Mouse (Mus musculus) liver, embryonic 14.5 days (tissue): ENCODE data around the gene Gtpbp10. TPM values are rescaled to one million over a fixed set of nuclear protein-coding genes. Genes with fewer than 3 reads are reported as not detected.

Experiments
- ATAC-seq: fragments of 200-750 bp; cut with Nextera tagmentation; 2 replicates; pipeline ENCODE4 v1.8.0; 2017; ENCODE audit warnings: moderate number of reproducible peaks, mild to moderate bottlenecking, moderate library complexity; ENCODE audit not compliant: insufficient read depth
- DNase-seq, 3 experiments: peaks; one replicate each; pipeline ENCODE4 v3.0.0-alpha.2; 2012 to 2013; ENCODE audit warnings: low read depth in 3 of 3, low spot score in 3 of 3
- H3K27ac ChIP-seq: fragments of 300-500 bp; sonication (generic); 2 replicates; pipeline ENCODE4 v1.5.1; 2014; ENCODE audit warnings: moderate library complexity, mild to moderate bottlenecking, control low read depth, inconsistent platforms
- H3K27me3 ChIP-seq: fragments of 300-500 bp; sonication (generic); 2 replicates; pipeline ENCODE4 v1.6.1; 2014; ENCODE audit warnings: mild to moderate bottlenecking, low read length, moderate library complexity; ENCODE audit not compliant: control insufficient read depth, insufficient read depth
- H3K36me3 ChIP-seq: fragments of 300-500 bp; sonication (generic); replicated peaks from 2 replicates; pipeline ENCODE4 v1.6.1; 2014; ENCODE audit warnings: low read depth; ENCODE audit not compliant: control insufficient read depth, insufficient read depth
- H3K4me1 ChIP-seq, 2 experiments: fragments of 200-500 bp in 1 of 2; fragments of 300-500 bp in 1 of 2; sonication (generic) in 1 of 2; replicated peaks; 2 replicates each; pipeline ENCODE4 v1.6.1; 2012 to 2014; ENCODE audit warnings: antibody characterized with exemption in 1 of 2, inconsistent platforms in 1 of 2, low read length in 1 of 2; ENCODE audit not compliant: control insufficient read depth in 2 of 2, insufficient read depth in 2 of 2
- H3K4me2 ChIP-seq: fragments of 300-500 bp; sonication (generic); 2 replicates; pipeline ENCODE4 v1.6.1; 2014; ENCODE audit warnings: low read depth, mild to moderate bottlenecking, control low read depth, moderate library complexity
- H3K4me3 ChIP-seq, 2 experiments: fragments of 200-500 bp in 1 of 2; fragments of 300-500 bp in 1 of 2; sonication (generic) in 1 of 2; 2 replicates each; pipeline ENCODE4 v1.5.1; 2012 to 2014; ENCODE audit warnings: low read depth in 2 of 2, low read length in 2 of 2, mild to moderate bottlenecking in 2 of 2, control low read depth in 1 of 2, inconsistent platforms in 1 of 2, moderate library complexity in 1 of 2; ENCODE audit not compliant: insufficient read depth in 1 of 2
- H3K9ac ChIP-seq: fragments of 300-500 bp; sonication (generic); replicated peaks from 2 replicates; pipeline ENCODE4 v1.6.1; 2014; ENCODE audit warnings: mild to moderate bottlenecking, control low read depth, moderate library complexity
- H3K9me3 ChIP-seq: fragments of 300-500 bp; sonication (generic); 2 replicates; pipeline ENCODE4 v1.6.1; 2016; ENCODE audit warnings: low read length, mixed read lengths; ENCODE audit not compliant: control insufficient read depth
- CTCF ChIP-seq: IDR thresholded peaks from 2 replicates; pipeline ENCODE4 v1.5.1; 2016; ENCODE audit warnings: antibody characterized with exemption, low read depth, control low read depth
- EP300 ChIP-seq: IDR thresholded peaks from 2 replicates; pipeline ENCODE4 v1.6.1; 2016; ENCODE audit warnings: antibody characterized with exemption, low read depth
- WGBS: fragments of 180-500 bp; shearing (Covaris S2); extraction: QIAGEN DNeasy Blood & Tissue Kit; methylation state at CpG from one replicate; pipeline ENCODE4 v1.1.7; 2014; ENCODE audit not compliant: insufficient replicate concordance; 5-methylcytosine and 5-hydroxymethylcytosine counted together
- polyA plus RNA-seq, 2 experiments: library from polyadenylated mRNA; depleted of rRNA in 1 of 2; stranded (reverse) in 1 of 2; unstranded in 1 of 2; fragments of >200 nt; fragmentation: Nextera tagmentation in 1 of 2; extraction: Ambion mirVana in 1 of 2; gene quantifications; 2 replicates each; pipeline versions ENCODE4 v1.2.1 to v1.2.3; 2012 to 2014

Gene Gtpbp10
- polyA plus RNA-seq, 2 experiments = 5.5 to 9.7 TPM

- Histone ChIP-seq H3K9me3 (no peaks in the 10 kb centered on the region), H3K9ac (no peak overlapping the region), H3K27ac (no peak overlapping the region), H3K27me3 (no peaks in the 10 kb centered on the region), H3K36me3 (no peaks in the 10 kb centered on the region), H3K4me1 (no peaks in the 10 kb centered on the region), H3K4me2 (no peak overlapping the region), H3K4me3 (no peak overlapping the region)
- DNase-seq (peak in 1 of 3 experiments; percentile 4), ATAC-seq (peak; percentile 71)
- 66% methylated on average over 3 of the region's 3 CpGs for WGBS
- no peak for TF ChIP-seq EP300
- TF ChIP-seq CTCF = no peak
These were observed 25.5 kb downstream of the Gtpbp10 start for GRCm38 (mm10) chr5:5533656-5534420.

GRCm38 (mm10) chr5:5515411-5515810 is 43.9 kb downstream of the Gtpbp10 start:
- 58% methylated on average over 5 of the region's 5 CpGs for WGBS
- TF ChIP-seq CTCF (no peak), EP300 (no peak)

GRCm38 (mm10) chr5:5514196-5515076 is 44.9 kb downstream of the Gtpbp10 start, which contains the start of gene Cldn12:
Gene Cldn12, minus strand, starts transcription at chr5:5514958.
- WGBS = under 1% methylated on average over 79 of the region's 79 CpGs
- DNase-seq (peak; percentile 40 to 52 (median 43)), ATAC-seq (peak; percentile 83)
- H3K4me3 ChIP-seq = peak within 1 kb of the TSS; percentile 66 to 73
- no peaks in the 10 kb centered on the region for H3K36me3 ChIP-seq
- TF ChIP-seq CTCF (no peak), EP300 (0 out of 2 replicates have a peak, but pooled peaks have one; percentile 12)
- H3K4me1 ChIP-seq = 0 out of 4 replicates have a peak, but pooled peaks cover 0 to 3% of the 10 kb centered on the region in 2 experiments
- peak within 1 kb of the TSS; percentile 52 for H3K9ac ChIP-seq
- H3K27ac ChIP-seq = no peak within 1 kb of the TSS; the same call in 1 of the 2 replicates
- no peaks in the 10 kb centered on the region for H3K27me3 ChIP-seq
- H3K9me3 ChIP-seq = no peaks in the 10 kb centered on the region
- peak within 1 kb of the TSS; percentile 75 for H3K4me2 ChIP-seq

More at GRCm38 (mm10) chr5:5515411-5515810, 43.9 kb downstream of the Gtpbp10 start:
- DNase-seq (no peak), ATAC-seq (no peak)
- H3K27me3 ChIP-seq = no peaks in the 10 kb centered on the region
- H3K9me3 ChIP-seq = no peaks in the 10 kb centered on the region
- 0 out of 4 replicates have a peak, but pooled peaks cover 0 to 3% of the 10 kb centered on the region in 2 experiments for H3K4me1 ChIP-seq
- no peak overlapping the region for H3K9ac ChIP-seq
- H3K36me3 ChIP-seq = no peaks in the 10 kb centered on the region
- H3K4me2 ChIP-seq = no peak overlapping the region
- H3K4me3 ChIP-seq = no peak overlapping the region
- no peak overlapping the region for H3K27ac ChIP-seq

GRCm38 (mm10) chr5:5511401-5511800 is 47.9 kb downstream of the Gtpbp10 start:
- WGBS = 62% methylated on average over 3 of the region's 3 CpGs
- no peak for ATAC-seq
- no peak overlapping the region for H3K4me3 ChIP-seq

More at GRCm38 (mm10) chr5:5511401-5511800, 47.9 kb downstream of the Gtpbp10 start:
- no peaks in the 10 kb centered on the region for H3K36me3 ChIP-seq
- DNase-seq = no peak
- H3K27me3 ChIP-seq = no peaks in the 10 kb centered on the region
- no peaks in the 10 kb centered on the region for H3K9me3 ChIP-seq
- TF ChIP-seq EP300 (no peak), CTCF (no peak)
- H3K4me1 ChIP-seq = 0 out of 4 replicates have a peak, but pooled peaks cover 0 to 3% of the 10 kb centered on the region in 2 experiments
- H3K4me2 ChIP-seq = no peak overlapping the region
- H3K9ac ChIP-seq = no peak overlapping the region
- no peak overlapping the region for H3K27ac ChIP-seq
